Mouse (Mus musculus) CH12.LX (cell line): ENCODE measurements at regions not wholly inside any gene's neighbourhood (a gene's known extent, or its start where the extent isn't known, plus 50 kb on each side); places are given as distances from the start of the nearest gene placed in this dataset.

Experiments used
- DNase-seq: peaks from one replicate; pipeline ENCODE4 v3.0.0-alpha.2; 2013; ENCODE audit errors: extremely low read depth
- H3K27ac ChIP-seq: 2 replicates; pipeline ENCODE4 v1.5.1; 2012; ENCODE audit warnings: low read depth, mild to moderate bottlenecking, control low read depth, moderate library complexity; ENCODE audit not compliant: insufficient read depth
- H3K27me3 ChIP-seq: replicated peaks from 2 replicates; pipeline ENCODE3; 2012; ENCODE audit warnings: inconsistent platforms
- H3K36me3 ChIP-seq, 2 experiments: replicated peaks in 1 of 2; 2 replicates each; pipeline versions ENCODE3 to v1.6.1; 2012; ENCODE audit warnings: inconsistent platforms in 1 of 2, low read length in 1 of 2, mild to moderate bottlenecking in 1 of 2, mixed read lengths in 1 of 2, moderate library complexity in 1 of 2; ENCODE audit not compliant: control insufficient read depth in 1 of 2, insufficient read depth in 1 of 2
- H3K4me1 ChIP-seq, 2 experiments: 2 replicates each; pipeline ENCODE4 v1.6.1; 2012; ENCODE audit warnings: inconsistent platforms in 1 of 2, moderate library complexity in 1 of 2; ENCODE audit not compliant: insufficient read depth in 2 of 2, control insufficient read depth in 1 of 2
- H3K4me2 ChIP-seq: 2 replicates; pipeline ENCODE4 v1.6.1; 2012; ENCODE audit warnings: low read depth, mild to moderate bottlenecking, control low read depth; ENCODE audit not compliant: poor library complexity, insufficient read depth, severe bottlenecking
- H3K4me3 ChIP-seq, 3 experiments: fragments of 150-350 bp in 1 of 3; sonication (generic) in 1 of 3; replicated peaks in 1 of 3; 2 replicates each; pipeline versions ENCODE3 to v1.5.1; 2011 to 2012; ENCODE audit warnings: low read depth in 2 of 3, low read length in 2 of 3, mild to moderate bottlenecking in 2 of 3, moderate library complexity in 2 of 3, control low read depth in 1 of 3, improper control_type of control experiment in 1 of 3, inconsistent platforms in 1 of 3, mixed read lengths in 1 of 3; ENCODE audit not compliant: poor library complexity in 1 of 3
- H3K79me2 ChIP-seq: replicated peaks from 2 replicates; pipeline ENCODE4 v1.6.1; 2012; ENCODE audit warnings: mild to moderate bottlenecking, moderate library complexity; ENCODE audit not compliant: control insufficient read depth, poor library complexity, insufficient read depth, severe bottlenecking; ENCODE audit errors: extremely low read depth
- H3K9ac ChIP-seq: 2 replicates; pipeline ENCODE4 v1.6.1; 2012; ENCODE audit warnings: low read depth, mild to moderate bottlenecking, control low read depth, moderate library complexity; ENCODE audit not compliant: insufficient read depth
- H3K9me3 ChIP-seq: replicated peaks from 2 replicates; pipeline ENCODE3; 2012; ENCODE audit warnings: low read length, inconsistent platforms, mixed read lengths
- BHLHE40 ChIP-seq: IDR thresholded peaks from 2 replicates; pipeline ENCODE4 v1.6.1; 2011; ENCODE audit warnings: mild to moderate bottlenecking, low read depth, low read length, improper control_type of control experiment
- CHD1 ChIP-seq: IDR thresholded peaks from 2 replicates; pipeline ENCODE4 v1.6.1; 2012; ENCODE audit warnings: low read depth, low read length, improper control_type of control experiment, inconsistent platforms
- E2F4 ChIP-seq: IDR thresholded peaks from 2 replicates; pipeline ENCODE4 v1.6.1; 2011; ENCODE audit warnings: low read depth, low read length, improper control_type of control experiment; ENCODE audit not compliant: insufficient replicate concordance
- EP300 ChIP-seq: IDR thresholded peaks from 2 replicates; pipeline ENCODE4 v1.6.1; 2011; ENCODE audit warnings: low read length, improper control_type of control experiment
- ETS1 ChIP-seq: conservative IDR thresholded peaks from 2 replicates; pipeline ENCODE4 v1.6.1; 2012; ENCODE audit warnings: low read depth, mild to moderate bottlenecking, inconsistent platforms, low read length, improper control_type of control experiment, moderate library complexity
- IRF4 ChIP-seq: IDR thresholded peaks from 2 replicates; pipeline ENCODE4 v1.6.1; 2014; ENCODE audit warnings: low read depth, mild to moderate bottlenecking, inconsistent platforms, low read length, improper control_type of control experiment
- KAT2A ChIP-seq: IDR thresholded peaks from 2 replicates; pipeline ENCODE4 v1.6.1; 2012; ENCODE audit warnings: low read length, improper control_type of control experiment, inconsistent platforms; ENCODE audit not compliant: insufficient replicate concordance
- MAZ ChIP-seq: IDR thresholded peaks from 2 replicates; pipeline ENCODE4 v1.6.1; 2012; ENCODE audit warnings: low read depth, mild to moderate bottlenecking, inconsistent platforms, low read length, improper control_type of control experiment, moderate library complexity
- MXI1 ChIP-seq: IDR thresholded peaks from 2 replicates; pipeline ENCODE4 v1.6.1; 2011; ENCODE audit warnings: mild to moderate bottlenecking, low read depth, low read length, improper control_type of control experiment
- MYC ChIP-seq: IDR thresholded peaks from 2 replicates; pipeline ENCODE4 v1.6.1; 2011; ENCODE audit warnings: low read depth, mild to moderate bottlenecking, improper control_type of control experiment, low read length
- NELFE ChIP-seq: IDR thresholded peaks from 2 replicates; pipeline ENCODE4 v1.6.1; 2011; ENCODE audit warnings: low read depth, low read length, improper control_type of control experiment
- POLR2A ChIP-seq: IDR thresholded peaks from 2 replicates; pipeline ENCODE4 v1.6.1; 2011; ENCODE audit warnings: low read depth, mild to moderate bottlenecking, improper control_type of control experiment, low read length
- SMC3 ChIP-seq: IDR thresholded peaks from 2 replicates; pipeline ENCODE4 v1.6.1; 2011; ENCODE audit warnings: low read depth, low read length, improper control_type of control experiment
- USF2 ChIP-seq: conservative IDR thresholded peaks from 2 replicates; pipeline ENCODE4 v1.6.1; 2011; ENCODE audit warnings: low read depth, low read length, improper control_type of control experiment
- dilution Hi-C: fragments of 300-500 bp; cut with MboI; formaldehyde crosslinking; loops from 2 replicates; pipeline ENCODE4 v1.14.3; 2020; ENCODE audit warnings: low sequenced_read_pairs; ENCODE audit not compliant: extremely low pct_unique_long_range_greater_than_20kb, extremely low pct_ligation_motif_present
- in situ Hi-C: fragments of 300-500 bp; cut with MboI; formaldehyde crosslinking; loops from 3 replicates; pipeline ENCODE4 v1.14.3; 2019; ENCODE audit warnings: low sequenced_read_pairs, low pct_ligation_motif_present, low pct_unique_long_range_greater_than_20kb, mixed read lengths

- H3K36me3 ChIP-seq, result no peaks in the 10 kb centered on the region
- dilution Hi-C loops (no loop called here), in situ Hi-C loops (no loop called here)
Observed at GRCm38 (mm10) chr9:120777016-120777415, 152.0 kb upstream of the Ctnnb1 start.

GRCm38 (mm10) chr9:120777501-120777900 lies 151.5 kb upstream of the Ctnnb1 start:
- H3K36me3 ChIP-seq, result no peaks in the 10 kb centered on the region
- no peak overlapping the region for H3K9ac ChIP-seq
- peaks cover 0 to 21% of the 10 kb centered on the region in 2 experiments; a peak in 2 of 4 replicates for H3K4me1 ChIP-seq
- dilution Hi-C loops (no loop called here), in situ Hi-C loops (no loop called here)
- H3K4me3 ChIP-seq, result no peak overlapping the region
- no peaks in the 10 kb centered on the region for H3K9me3 ChIP-seq
- peaks cover 1% of the 10 kb centered on the region for H3K27me3 ChIP-seq
- H3K79me2 ChIP-seq, result no peaks in the 10 kb centered on the region
- TF ChIP-seq NELFE (no peak), IRF4 (no peak), MYC (no peak), BHLHE40 (no peak), EP300 (no peak)
- H3K27ac ChIP-seq, result no peak overlapping the region
- DNase-seq, result no peak
- H3K4me2 ChIP-seq, result no peak overlapping the region

More at GRCm38 (mm10) chr9:120777016-120777415, 152.0 kb upstream of the Ctnnb1 start:
- Histone ChIP-seq H3K9me3 (no peaks in the 10 kb centered on the region), H3K79me2 (no peaks in the 10 kb centered on the region), H3K4me2 (no peak overlapping the region), H3K4me3 (no peak overlapping the region), H3K9ac (no peak overlapping the region), H3K27ac (no peak overlapping the region), H3K4me1 (peaks cover 0 to 24% of the 10 kb centered on the region in 2 experiments; a peak in 2 of 4 replicates), H3K27me3 (peaks cover 1% of the 10 kb centered on the region)
- no peak for TF ChIP-seq MAZ
- TF ChIP-seq CHD1, result no peak
- no peak for TF ChIP-seq IRF4
- TF ChIP-seq E2F4, result no peak
- DNase-seq, result no peak

GRCm38 (mm10) chr9:120778423-120778822 lies 150.6 kb upstream of the Ctnnb1 start:
- H3K4me1 ChIP-seq, result peaks cover 0 to 21% of the 10 kb centered on the region in 2 experiments; a peak in 2 of 4 replicates
- H3K27me3 ChIP-seq, result peaks cover 1% of the 10 kb centered on the region
- DNase-seq, result no peak
- TF ChIP-seq USF2, result no peak
- no peak for TF ChIP-seq SMC3
- no peak for TF ChIP-seq MXI1
- TF ChIP-seq POLR2A, result no peak
- no peak for TF ChIP-seq ETS1
- no peak for TF ChIP-seq MYC
- TF ChIP-seq KAT2A, result no peak
- in situ Hi-C loops (no loop called here), dilution Hi-C loops (no loop called here)
- H3K27ac ChIP-seq, result no peak overlapping the region
- H3K4me3 ChIP-seq, result no peak overlapping the region
- no peaks in the 10 kb centered on the region for H3K79me2 ChIP-seq
- H3K9ac ChIP-seq, result no peak overlapping the region
- H3K9me3 ChIP-seq, result no peaks in the 10 kb centered on the region
- H3K4me2 ChIP-seq, result no peak overlapping the region
- no peaks in the 10 kb centered on the region for H3K36me3 ChIP-seq
